Mouse (Mus musculus): ENCODE measurements around the gene Armc12. TPM values are rescaled to one million over a fixed set of nuclear protein-coding genes. Genes with fewer than 3 reads are reported as not detected.

The Armc12 gene
- total RNA-seq (2014; fragmentation: Nextera tagmentation) (not detected in 2 replicates), total RNA-seq (2017) (not detected in 2 replicates)

GRCm38 (mm10) chr17:28530506-28530905 is at the start of gene Armc12:
TSS of gene Armc12 (plus strand) at chr17:28530806.
- no peak for ATAC-seq (replicated peaks; ENCODE audit: poor library complexity, severe bottlenecking)

GRCm38 (mm10) chr17:28484704-28485445 is 45.7 kb upstream of the Armc12 start:
- ATAC-seq (replicated peaks; ENCODE audit: poor library complexity, severe bottlenecking), result peak; percentile 18; the same call in 1 of the 2 replicates

DNA sequence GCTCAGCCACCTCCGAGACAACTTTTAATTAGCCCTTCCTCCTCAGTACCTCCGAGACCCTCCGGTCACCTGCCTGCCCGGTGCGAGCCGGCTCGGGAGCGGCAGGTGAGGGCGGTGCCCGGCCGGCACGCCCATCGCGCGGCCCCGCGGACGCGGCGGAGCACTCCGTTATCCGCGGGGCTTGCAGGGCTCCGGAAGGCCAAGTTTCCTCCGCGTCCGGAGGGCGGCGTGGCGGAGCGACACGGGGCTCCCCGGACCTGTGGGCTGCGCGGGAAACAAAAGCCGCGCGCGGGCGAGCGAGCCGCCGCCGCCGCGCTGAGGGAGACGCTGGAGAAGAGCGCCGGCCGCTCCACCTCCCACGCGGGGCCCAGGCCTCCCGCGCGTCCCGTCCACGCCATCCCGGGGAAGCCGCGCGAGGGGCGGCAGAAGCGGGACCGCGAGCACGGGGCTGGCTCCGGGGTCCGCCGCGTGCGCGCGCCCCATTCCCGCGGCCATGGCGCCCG is 45.1 kb upstream of the Armc12 start:
- ATAC-seq (replicated peaks; ENCODE audit: poor library complexity, severe bottlenecking), result no peak

DNA sequence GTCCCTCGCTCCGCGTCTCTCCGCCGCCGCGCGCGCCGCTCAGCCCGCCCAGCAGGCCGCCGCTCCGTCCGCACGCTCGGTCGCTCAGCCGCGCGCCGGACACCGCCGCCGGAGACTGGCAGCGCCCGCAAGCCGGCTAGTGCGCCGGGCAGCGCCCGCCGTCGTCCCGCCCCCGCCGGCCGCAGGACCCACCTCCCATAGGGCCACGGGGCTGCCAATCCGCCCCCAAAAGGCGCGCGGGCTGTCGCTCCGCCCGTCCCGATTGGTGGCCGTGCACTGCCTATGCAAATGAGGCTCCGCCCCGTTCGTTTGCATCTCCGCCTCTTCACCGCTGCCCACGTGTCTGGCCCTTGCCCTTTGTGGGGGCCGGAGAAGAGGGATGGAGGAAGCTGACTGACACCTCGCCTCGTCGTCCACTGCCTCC is 44.6 kb upstream of the Armc12 start:
- peak; percentile 97 for ATAC-seq (replicated peaks; ENCODE audit: poor library complexity, severe bottlenecking)

- no peak for ATAC-seq (replicated peaks; ENCODE audit: poor library complexity, severe bottlenecking)
Observed at GRCm38 (mm10) chr17:28486720-28487119, 43.9 kb upstream of the Armc12 start.

GRCm38 (mm10) chr17:28487584-28488257 is 42.9 kb upstream of the Armc12 start:
- no peak for ATAC-seq (replicated peaks; ENCODE audit: poor library complexity, severe bottlenecking)

GRCm38 (mm10) chr17:28488258-28489013 is 42.2 kb upstream of the Armc12 start:
- ATAC-seq (replicated peaks; ENCODE audit: poor library complexity, severe bottlenecking), result peak; percentile 9; the same call in 1 of the 2 replicates

DNA sequence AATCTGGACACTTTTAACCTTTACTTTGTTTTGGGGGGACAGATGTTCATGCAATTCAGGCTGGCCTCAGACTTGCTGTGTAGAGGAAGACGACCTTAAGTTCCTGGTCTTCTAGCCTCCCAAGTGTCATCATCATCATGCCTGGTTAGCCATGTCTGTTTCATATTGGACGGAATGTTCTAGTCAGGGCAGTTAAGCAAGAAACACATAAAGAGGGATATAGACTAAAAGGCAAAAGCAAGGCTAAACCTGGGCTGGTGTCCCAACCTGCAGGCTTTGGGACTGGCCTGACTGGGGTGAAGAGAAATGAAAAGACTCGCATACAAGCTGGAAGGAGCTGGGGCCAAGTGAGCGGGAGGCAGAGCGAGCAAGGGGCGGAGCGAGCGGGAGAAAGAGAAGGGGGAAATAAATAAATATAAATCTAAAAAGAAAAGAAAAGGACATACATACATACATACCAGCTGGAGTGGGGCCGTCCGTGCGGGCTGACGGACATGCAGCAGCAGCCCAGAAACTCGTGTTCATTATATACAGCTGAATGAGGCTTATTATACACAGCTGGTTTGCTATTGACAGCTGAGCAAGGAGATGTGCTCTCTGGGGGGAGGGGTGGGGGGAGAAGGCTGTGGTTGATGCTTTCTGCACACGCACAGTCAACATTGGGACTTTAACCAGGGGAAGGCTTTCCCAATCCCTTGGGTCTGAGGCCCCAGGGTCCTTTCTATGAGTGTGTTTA is 39.4 kb upstream of the Armc12 start:
- ATAC-seq (replicated peaks; ENCODE audit: poor library complexity, severe bottlenecking), result no peak

DNA sequence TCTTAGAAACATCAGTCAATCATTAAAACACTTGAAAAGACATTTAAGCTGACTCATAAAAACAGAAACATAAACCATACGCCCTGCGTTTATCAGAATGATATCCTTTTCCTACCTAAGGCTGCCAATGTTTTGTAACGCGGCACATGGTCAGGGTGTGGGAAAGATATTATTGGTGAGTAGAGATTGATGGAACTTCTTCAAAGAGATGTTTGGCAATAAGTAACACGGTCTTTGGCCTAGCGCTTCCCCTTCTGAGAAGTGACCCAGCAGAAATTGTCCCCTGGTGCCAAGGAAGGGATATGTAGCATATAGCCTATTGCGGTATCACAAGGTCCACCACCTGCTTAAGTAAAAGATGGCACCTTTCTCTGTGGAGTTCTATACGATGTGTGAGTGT is 34.8 kb upstream of the Armc12 start:
- peak; percentile 56 for ATAC-seq (replicated peaks; ENCODE audit: poor library complexity, severe bottlenecking)

DNA sequence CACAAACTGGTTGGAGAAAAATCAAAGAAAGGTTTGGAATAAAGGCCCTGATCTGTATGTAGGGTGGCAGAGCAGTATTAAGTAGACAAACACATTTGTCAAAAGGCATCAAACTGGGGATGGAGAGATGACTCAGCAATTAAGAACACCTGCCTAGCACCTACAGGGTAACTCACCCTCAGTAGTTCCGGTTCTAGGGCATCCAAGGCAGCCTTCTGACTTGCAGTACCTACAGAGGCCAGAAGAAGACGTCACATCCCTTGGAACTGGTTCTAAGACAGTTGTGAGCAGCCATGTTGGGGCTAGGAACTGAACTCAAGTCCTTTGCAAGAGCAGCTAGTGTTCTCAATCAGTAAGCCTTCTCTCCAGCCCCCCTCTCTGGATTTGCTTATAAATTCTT is 31.4 kb upstream of the Armc12 start:
- no peak for ATAC-seq (replicated peaks; ENCODE audit: poor library complexity, severe bottlenecking)

DNA sequence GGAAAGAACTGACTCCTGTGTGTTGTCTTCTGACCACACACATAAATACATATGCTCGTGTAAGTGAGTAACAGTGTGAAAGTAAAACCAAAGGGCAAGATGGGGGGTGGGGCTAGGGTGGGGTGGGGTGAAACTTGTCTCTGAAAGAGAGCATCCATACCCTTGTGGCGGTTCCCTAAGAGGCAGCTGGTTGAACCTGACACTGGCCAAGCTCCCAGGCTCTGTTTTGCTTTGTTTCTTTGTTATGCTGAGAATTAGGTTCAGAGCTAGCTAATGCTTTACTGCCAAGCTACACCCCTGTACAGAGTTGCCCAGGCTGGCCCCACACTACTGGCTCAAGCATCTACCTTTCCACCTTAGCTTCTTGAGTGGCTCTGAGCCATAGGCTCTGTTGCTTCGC is 30.1 kb upstream of the Armc12 start:
- ATAC-seq (replicated peaks; ENCODE audit: poor library complexity, severe bottlenecking), result no peak

DNA sequence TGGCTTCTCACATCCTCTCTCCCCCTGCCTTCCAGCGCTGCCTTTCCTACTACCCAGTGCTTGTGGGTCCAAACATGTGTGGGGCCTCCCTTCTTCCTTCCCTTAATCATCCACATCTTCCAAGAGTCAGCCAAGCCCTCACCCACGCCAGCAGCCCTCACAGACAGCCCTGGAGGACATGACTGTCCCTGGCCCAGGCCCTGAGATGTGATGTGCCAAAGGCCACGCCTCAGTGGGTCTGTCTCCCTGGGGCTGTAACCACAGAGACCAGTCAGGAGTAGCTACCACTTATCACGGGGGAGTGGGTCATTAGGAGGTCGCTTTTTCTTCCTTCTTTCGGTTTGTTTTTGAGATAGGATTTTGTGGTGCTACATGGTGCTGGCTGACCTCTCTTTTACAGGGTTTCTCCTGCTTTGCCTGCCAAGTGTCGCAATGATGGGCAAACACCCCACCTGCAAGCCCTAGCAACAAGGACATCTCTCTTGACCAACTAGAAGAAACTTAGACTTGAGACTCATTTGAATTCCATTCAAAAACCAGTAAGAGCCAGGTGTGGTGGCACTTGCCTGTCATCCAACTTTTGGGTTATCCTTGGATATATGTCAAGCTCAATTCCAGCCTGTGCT is 28.3 kb upstream of the Armc12 start:
- peak; percentile 46; the same call in 1 of the 2 replicates for ATAC-seq (replicated peaks; ENCODE audit: poor library complexity, severe bottlenecking)

DNA sequence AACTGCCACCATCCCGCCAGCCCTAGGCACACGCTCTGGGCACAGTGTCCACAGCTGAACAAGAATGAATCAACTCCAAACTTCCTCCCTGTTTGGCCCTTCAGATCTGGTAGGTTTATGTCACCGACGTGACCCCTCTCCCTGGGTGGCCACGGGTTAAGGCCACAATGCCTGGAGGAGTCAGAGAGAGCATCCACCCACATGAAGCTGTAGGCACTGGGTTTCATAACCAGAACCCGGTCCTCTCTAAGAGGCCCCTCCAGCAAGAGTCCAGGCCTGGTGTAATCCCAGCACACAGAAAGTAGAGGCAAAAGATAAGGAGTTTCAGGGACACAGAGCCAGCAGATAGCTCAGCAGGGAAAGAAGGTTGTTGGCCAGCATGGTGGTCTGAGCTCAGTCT is 26.4 kb upstream of the Armc12 start:
- no peak for ATAC-seq (replicated peaks; ENCODE audit: poor library complexity, severe bottlenecking)

DNA sequence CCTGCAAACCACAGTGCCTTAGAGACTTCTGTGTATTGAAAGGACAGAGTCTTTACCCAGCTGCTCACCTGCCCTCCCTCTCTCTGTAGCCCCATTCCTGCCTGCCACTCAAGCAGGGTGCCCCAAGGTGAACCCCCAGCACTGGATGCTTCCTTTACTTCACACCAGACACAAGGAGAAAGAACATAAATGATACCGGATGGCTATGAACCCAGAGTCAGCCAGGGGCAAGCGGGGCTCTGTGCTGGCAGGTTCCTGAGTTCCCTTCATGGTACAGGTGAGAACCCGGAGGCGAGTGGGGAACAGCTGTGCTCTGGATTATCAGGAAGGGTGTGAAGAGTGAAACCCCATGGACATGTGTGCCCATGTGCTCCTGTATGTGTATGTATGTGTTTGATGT is 25.0 kb upstream of the Armc12 start:
- ATAC-seq (replicated peaks; ENCODE audit: poor library complexity, severe bottlenecking), result no peak

GRCm38 (mm10) chr17:28506895-28507294 is 23.7 kb upstream of the Armc12 start:
- no peak for ATAC-seq (replicated peaks; ENCODE audit: poor library complexity, severe bottlenecking)

DNA sequence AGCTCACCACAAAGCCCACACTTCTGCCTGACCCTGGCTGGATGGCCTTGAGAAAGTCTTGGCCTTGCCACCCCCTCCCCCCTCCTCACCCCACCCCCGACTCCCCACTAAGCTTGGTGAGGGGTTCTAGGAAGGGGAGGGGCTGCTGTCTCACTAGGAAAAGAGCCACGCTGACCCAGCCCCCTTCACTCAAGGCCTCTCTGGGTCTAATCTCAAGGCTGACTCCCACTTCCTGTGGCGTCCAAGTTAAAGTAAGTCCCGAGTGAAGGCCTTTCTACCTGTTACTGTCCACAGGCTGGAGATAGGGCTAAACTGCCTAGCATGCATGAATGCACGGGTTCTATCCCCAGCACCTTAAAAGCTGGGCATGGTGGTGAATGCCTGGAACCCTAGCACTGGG is 23.1 kb upstream of the Armc12 start:
- no peak for ATAC-seq (replicated peaks; ENCODE audit: poor library complexity, severe bottlenecking)

DNA sequence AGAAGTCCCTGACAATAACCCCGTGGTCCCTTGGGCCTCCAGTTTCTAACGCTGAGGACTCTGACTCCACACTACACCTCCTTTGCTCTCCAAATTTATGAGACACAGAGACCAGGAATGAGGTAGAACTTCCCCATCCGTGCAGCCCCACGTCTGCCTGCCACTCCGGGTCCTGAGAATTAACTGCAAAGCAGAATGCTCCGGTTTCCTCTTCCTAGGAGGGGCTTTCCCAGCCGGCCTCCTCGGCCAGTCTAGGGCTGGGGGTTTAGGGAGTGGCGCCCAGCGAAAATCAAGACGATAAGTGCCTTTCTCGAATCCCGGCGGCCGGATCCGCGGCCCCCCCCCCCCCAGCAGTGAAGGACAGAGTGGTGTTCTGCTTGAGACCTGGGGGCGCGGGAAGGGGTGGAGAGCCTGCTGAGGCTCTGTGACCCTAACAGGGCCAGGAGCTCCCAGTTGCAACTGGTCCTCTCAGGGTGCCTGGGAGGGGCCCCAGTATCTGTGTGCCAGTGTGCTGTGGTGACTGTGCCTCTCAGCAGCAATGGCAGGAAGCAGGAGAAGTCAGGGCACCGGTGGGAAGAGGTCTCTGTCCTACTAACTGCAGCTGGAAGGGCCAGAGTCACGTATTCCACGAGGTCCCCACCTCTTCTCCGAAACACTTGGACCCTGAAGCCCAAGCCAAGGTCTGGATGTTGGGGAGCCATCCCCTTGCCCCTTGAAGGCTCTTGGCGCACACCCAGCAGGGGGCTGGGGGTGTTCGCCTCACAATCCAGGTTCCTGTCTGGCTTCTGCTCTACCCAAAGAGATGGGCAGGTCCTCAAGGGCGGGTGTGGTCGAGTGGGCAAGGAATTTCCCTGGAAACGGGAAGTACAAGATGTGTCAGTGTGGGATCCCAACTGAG is 19.9 kb upstream of the Armc12 start:
- ATAC-seq (replicated peaks; ENCODE audit: poor library complexity, severe bottlenecking), result peak; percentile 31; the same call in 1 of the 2 replicates

GRCm38 (mm10) chr17:28511616-28512541 is 18.7 kb upstream of the Armc12 start:
- ATAC-seq (replicated peaks; ENCODE audit: poor library complexity, severe bottlenecking), result no peak
